Mouse (Mus musculus): Measurements from ENCODE around the gene Tmed9. TPM values are rescaled to one million over a fixed set of nuclear protein-coding genes. Genes with fewer than 3 reads are reported as not detected.
"Not testable (repeated sequence)": the region's sequence is repeated elsewhere in the genome, so short reads cannot be mapped to it uniquely, and the experiment has no call there.

Gene Tmed9
- polyA plus RNA-seq, 1 experiment from 2014 or later = 136 TPM

- no peaks in the 10 kb centered on the region for H3K27me3 ChIP-seq (ENCODE audit: control insufficient read depth, insufficient read depth, low read length)
- 85% methylated on average over 14 of the region's 14 CpGs for WGBS
- H3K4me3 ChIP-seq (ENCODE audit: low read depth, low read length) = no peak overlapping the region; the same call in 1 of the 2 replicates
- no peak for TF ChIP-seq EP300 (optimal IDR thresholded peaks at IDR 0.05)
- TF ChIP-seq CTCF (IDR thresholded peaks at IDR 0.05; ENCODE audit: low read depth) = no peak
- H3K4me1 ChIP-seq (replicated peaks; ENCODE audit: control insufficient read depth, insufficient read depth) = no peaks in the 10 kb centered on the region
- no peak overlapping the region for H3K4me2 ChIP-seq (replicated peaks; ENCODE audit: low read depth)
- H3K9ac ChIP-seq (ENCODE audit: low read length) = no peak overlapping the region
- no peak for DNase-seq (ENCODE audit: low spot score)
- no peak for ATAC-seq (ENCODE audit: low FRiP score, low TSS enrichment)
- no peaks in the 10 kb centered on the region for H3K9me3 ChIP-seq (ENCODE audit: control insufficient read depth, low read length)
- no peak overlapping the region for H3K27ac ChIP-seq (replicated peaks)
- H3K36me3 ChIP-seq (ENCODE audit: control insufficient read depth, insufficient read depth, low read length) = no peaks in the 10 kb centered on the region
Measured at GRCm38 (mm10) chr13:55636185-55636983, 62.9 kb downstream of the Tmed9 start.

GRCm38 (mm10) chr13:55640480-55640879 is 66.9 kb downstream of the Tmed9 start:
- peak; percentile 63 for ATAC-seq (ENCODE audit: low FRiP score, low TSS enrichment)
- not testable (repeated sequence) for H3K27ac ChIP-seq (replicated peaks); H3K9ac ChIP-seq (ENCODE audit: low read length); H3K4me3 ChIP-seq (ENCODE audit: low read depth, low read length); H3K27me3 ChIP-seq (ENCODE audit: control insufficient read depth, insufficient read depth, low read length); H3K9me3 ChIP-seq (ENCODE audit: control insufficient read depth, low read length); H3K4me1 ChIP-seq (replicated peaks; ENCODE audit: control insufficient read depth, insufficient read depth); H3K4me2 ChIP-seq (replicated peaks; ENCODE audit: low read depth); H3K36me3 ChIP-seq (ENCODE audit: control insufficient read depth, insufficient read depth, low read length)
- DNase-seq (ENCODE audit: low spot score) = peak; percentile 87
- peak; percentile 86 for TF ChIP-seq CTCF (IDR thresholded peaks at IDR 0.05; ENCODE audit: low read depth)
- WGBS = 39% methylated on average over 8 of the region's 8 CpGs

- Histone ChIP-seq H3K4me1 (replicated peaks; ENCODE audit: control insufficient read depth, insufficient read depth) (no peaks in the 10 kb centered on the region), H3K27ac (replicated peaks) (no peak overlapping the region), H3K4me3 (ENCODE audit: low read depth, low read length) (no peak overlapping the region), H3K36me3 (ENCODE audit: control insufficient read depth, insufficient read depth, low read length) (peaks cover 22% of the 10 kb centered on the region), H3K27me3 (ENCODE audit: control insufficient read depth, insufficient read depth, low read length) (no peaks in the 10 kb centered on the region), H3K9me3 (ENCODE audit: control insufficient read depth, low read length) (no peaks in the 10 kb centered on the region), H3K4me2 (replicated peaks; ENCODE audit: low read depth) (no peak overlapping the region), H3K9ac (ENCODE audit: low read length) (no peak overlapping the region)
- ATAC-seq (ENCODE audit: low FRiP score, low TSS enrichment) (no peak), DNase-seq (ENCODE audit: low spot score) (peak; percentile 65)
- WGBS = 89% methylated on average over 2 of the region's 2 CpGs
- TF ChIP-seq EP300 (optimal IDR thresholded peaks at IDR 0.05) (no peak), CTCF (IDR thresholded peaks at IDR 0.05; ENCODE audit: low read depth) (peak; percentile 64)
Measured at GRCm38 (mm10) chr13:55644525-55644924, 71.0 kb downstream of the Tmed9 start.

Other genes starting within 250 kb of the Tmed9 start
- 9.7 and 12.4 TPM in 2 replicates for gene Mxd3, start 243.9 kb upstream of the Tmed9 start, polyA plus RNA-seq (2015; fragmentation: Nextera tagmentation; extraction: Ambion mirVana)
- gene Lman2, start 210.9 kb upstream of the Tmed9 start, polyA plus RNA-seq (2015; fragmentation: Nextera tagmentation; extraction: Ambion mirVana) = 73.7 and 76.5 TPM in 2 replicates
- 0.51 and 0.73 TPM in 2 replicates for gene Rgs14, start 204.0 kb upstream of the Tmed9 start, polyA plus RNA-seq (2015; fragmentation: Nextera tagmentation; extraction: Ambion mirVana)
- not detected in 2 replicates for gene Slc34a1, start 175.5 kb upstream of the Tmed9 start, polyA plus RNA-seq (2015; fragmentation: Nextera tagmentation; extraction: Ambion mirVana)
- gene Pfn3, start 158.5 kb upstream of the Tmed9 start, polyA plus RNA-seq (2015; fragmentation: Nextera tagmentation; extraction: Ambion mirVana) = not detected in 2 replicates
- gene F12, start 146.9 kb upstream of the Tmed9 start, polyA plus RNA-seq (2015; fragmentation: Nextera tagmentation; extraction: Ambion mirVana) = 0.41 and 0.68 TPM in 2 replicates
- 17.7 and 19.0 TPM in 2 replicates for gene Grk6, start 128.7 kb upstream of the Tmed9 start, polyA plus RNA-seq (2015; fragmentation: Nextera tagmentation; extraction: Ambion mirVana)
- gene Prr7, start 109.5 kb upstream of the Tmed9 start, polyA plus RNA-seq (2015; fragmentation: Nextera tagmentation; extraction: Ambion mirVana) = 0.13 and 0.28 TPM in 2 replicates
- gene Dbn1, start 85.6 kb upstream of the Tmed9 start, polyA plus RNA-seq (2015; fragmentation: Nextera tagmentation; extraction: Ambion mirVana) = 39.3 and 40.4 TPM in 2 replicates
- gene Pdlim7, start 60.1 kb upstream of the Tmed9 start, polyA plus RNA-seq (2015; fragmentation: Nextera tagmentation; extraction: Ambion mirVana) = 174 and 193 TPM in 2 replicates
- 1.0 and 1.3 TPM in 2 replicates for gene Dok3, start 44.4 kb upstream of the Tmed9 start, polyA plus RNA-seq (2015; fragmentation: Nextera tagmentation; extraction: Ambion mirVana)
- gene Ddx41, start 37.1 kb upstream of the Tmed9 start, polyA plus RNA-seq (2015; fragmentation: Nextera tagmentation; extraction: Ambion mirVana) = 24.2 and 25.6 TPM in 2 replicates
- 10.2 and 11.1 TPM in 2 replicates for gene Fam193b, start 2.6 kb upstream of the Tmed9 start, polyA plus RNA-seq (2015; fragmentation: Nextera tagmentation; extraction: Ambion mirVana)
- gene B4galt7, start 26.2 kb downstream of the Tmed9 start, polyA plus RNA-seq (2015; fragmentation: Nextera tagmentation; extraction: Ambion mirVana) = 15.9 and 16.0 TPM in 2 replicates
- 32.0 and 33.0 TPM in 2 replicates for gene Caml, start 49.3 kb downstream of the Tmed9 start, polyA plus RNA-seq (2015; fragmentation: Nextera tagmentation; extraction: Ambion mirVana)
- 14.9 and 15.2 TPM in 2 replicates for gene Ddx46, start 61.3 kb downstream of the Tmed9 start, polyA plus RNA-seq (2015; fragmentation: Nextera tagmentation; extraction: Ambion mirVana)
- 25.4 and 26.1 TPM in 2 replicates for gene B230219D22Rik, start 119.4 kb downstream of the Tmed9 start, polyA plus RNA-seq (2015; fragmentation: Nextera tagmentation; extraction: Ambion mirVana)
- 62.8 and 63.6 TPM in 2 replicates for gene Txndc15, start 140.9 kb downstream of the Tmed9 start, polyA plus RNA-seq (2015; fragmentation: Nextera tagmentation; extraction: Ambion mirVana)
- gene Pcbd2, start 153.6 kb downstream of the Tmed9 start, polyA plus RNA-seq (2015; fragmentation: Nextera tagmentation; extraction: Ambion mirVana) = 71.2 and 73.9 TPM in 2 replicates
- gene Catsper3, start 210.8 kb downstream of the Tmed9 start, polyA plus RNA-seq (2015; fragmentation: Nextera tagmentation; extraction: Ambion mirVana) = 0.07 and 0.13 TPM in 2 replicates